Mouse (Mus musculus): Measurements from ENCODE around the gene Rpl27a. TPM values are rescaled to one million over a fixed set of nuclear protein-coding genes. Genes with fewer than 3 reads are reported as not detected.

The Rpl27a gene
- 152 TPM for polyA plus RNA-seq (2017; shearing (Covaris generic))

DNA sequence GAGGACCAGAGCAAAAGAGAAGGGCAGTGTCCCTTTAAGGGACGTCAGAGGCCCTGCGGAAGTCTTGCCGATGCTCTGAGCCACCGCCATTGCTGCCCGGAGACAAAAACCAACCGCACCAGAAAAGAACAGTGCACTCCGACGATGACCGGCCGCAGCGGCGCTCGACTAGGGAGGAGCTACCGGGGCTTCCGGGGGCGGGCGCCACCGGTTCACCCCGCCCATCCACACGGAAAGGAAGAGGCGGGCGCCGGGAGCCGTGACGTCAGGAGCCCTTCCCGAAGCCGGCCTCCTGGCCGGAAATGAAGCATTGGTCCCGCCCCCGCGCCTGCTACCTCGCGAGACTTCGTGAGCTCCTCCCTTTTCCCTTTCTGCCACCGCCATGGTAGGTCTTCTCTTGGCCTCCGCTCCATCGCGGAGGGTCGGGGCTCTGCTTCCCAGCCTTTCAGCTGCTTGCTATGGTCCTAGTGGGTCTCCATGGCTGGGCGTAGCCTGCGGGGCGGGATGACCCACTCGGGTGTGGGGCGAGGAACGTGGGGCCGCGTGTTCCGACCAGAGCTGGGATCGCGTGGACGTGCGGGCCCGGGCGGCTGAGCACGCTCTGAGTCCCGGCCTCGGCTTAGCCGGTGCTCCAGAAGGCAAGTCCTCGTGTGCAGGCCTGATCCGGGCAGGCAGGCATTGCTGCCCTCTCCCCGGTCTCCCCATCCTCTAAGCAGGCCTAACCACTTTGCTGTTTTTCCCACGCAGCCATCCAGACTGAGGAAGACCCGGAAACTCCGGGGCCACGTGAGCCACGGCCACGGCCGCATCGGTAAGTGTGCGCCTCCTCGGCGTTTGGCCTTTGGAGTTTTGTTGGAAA lies at the start of gene Rpl27a:
Gene Rpl27a, plus strand, starts transcription at position 310 of the 859 bp plus-strand sequence.

DNA sequence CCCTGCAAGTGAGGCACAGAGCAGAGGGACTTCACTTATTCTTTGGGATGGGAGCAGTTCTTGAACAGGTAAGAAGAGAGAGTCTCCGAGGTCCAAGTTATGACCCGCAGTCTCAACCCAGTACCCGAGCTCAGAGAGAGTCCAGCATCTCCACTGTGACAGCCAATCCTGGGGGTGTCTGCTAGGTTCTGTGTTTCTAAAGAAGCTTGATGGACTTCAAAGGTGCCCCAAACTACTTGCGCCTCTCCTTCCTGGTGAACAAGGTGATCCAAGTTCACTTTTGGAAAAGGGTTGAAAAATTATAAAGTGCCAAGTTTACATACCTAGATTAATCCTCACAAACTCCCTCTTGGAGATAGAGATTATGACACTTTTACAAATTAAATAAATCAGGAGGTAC lies 10.9 kb upstream of the Rpl27a start, which contains the start of gene Trim66:
Gene Trim66, minus strand, starts transcription at position 101 of the 400 bp plus-strand sequence.

Other genes starting within 250 kb of the Rpl27a start
- gene Stk33, start 80.1 kb upstream of the Rpl27a start, polyA plus RNA-seq (2017; shearing (Covaris generic)), result not detected
- gene Trim66, start 11.0 kb upstream of the Rpl27a start, polyA plus RNA-seq (2017; shearing (Covaris generic)), result not detected
- gene St5, start 184.5 kb downstream of the Rpl27a start, polyA plus RNA-seq (2017; shearing (Covaris generic)), result 1.0 TPM
- gene Akip1, start 184.5 kb downstream of the Rpl27a start, polyA plus RNA-seq (2017; shearing (Covaris generic)), result 38.9 TPM
- not detected for gene BC051019, start 204.7 kb downstream of the Rpl27a start, polyA plus RNA-seq (2017; shearing (Covaris generic))
- gene Ascl3, start 212.6 kb downstream of the Rpl27a start, polyA plus RNA-seq (2017; shearing (Covaris generic)), result not detected
- gene Tmem9b, start 233.7 kb downstream of the Rpl27a start, polyA plus RNA-seq (2017; shearing (Covaris generic)), result 76.5 TPM

All from activated CD4-positive, CD25-positive, alpha-beta regulatory T cell, adult 9 weeks (primary cell).